Mouse (Mus musculus) activated CD4-positive, CD25-positive, alpha-beta regulatory T cell, adult 9 weeks (primary cell): ENCODE data around the gene Ccdc157. TPM values are rescaled to one million over a fixed set of nuclear protein-coding genes. Genes with fewer than 3 reads are reported as not detected.

ENCODE experiments used
- polyA plus RNA-seq: library from polyadenylated mRNA; unstranded; fragments of 100-300 nt; shearing (Covaris generic); gene quantifications from one replicate; pipeline ENCODE4 v1.2.1, GENCODE M21; 2017

Gene Ccdc157
- polyA plus RNA-seq: 7.1 TPM

DNA sequence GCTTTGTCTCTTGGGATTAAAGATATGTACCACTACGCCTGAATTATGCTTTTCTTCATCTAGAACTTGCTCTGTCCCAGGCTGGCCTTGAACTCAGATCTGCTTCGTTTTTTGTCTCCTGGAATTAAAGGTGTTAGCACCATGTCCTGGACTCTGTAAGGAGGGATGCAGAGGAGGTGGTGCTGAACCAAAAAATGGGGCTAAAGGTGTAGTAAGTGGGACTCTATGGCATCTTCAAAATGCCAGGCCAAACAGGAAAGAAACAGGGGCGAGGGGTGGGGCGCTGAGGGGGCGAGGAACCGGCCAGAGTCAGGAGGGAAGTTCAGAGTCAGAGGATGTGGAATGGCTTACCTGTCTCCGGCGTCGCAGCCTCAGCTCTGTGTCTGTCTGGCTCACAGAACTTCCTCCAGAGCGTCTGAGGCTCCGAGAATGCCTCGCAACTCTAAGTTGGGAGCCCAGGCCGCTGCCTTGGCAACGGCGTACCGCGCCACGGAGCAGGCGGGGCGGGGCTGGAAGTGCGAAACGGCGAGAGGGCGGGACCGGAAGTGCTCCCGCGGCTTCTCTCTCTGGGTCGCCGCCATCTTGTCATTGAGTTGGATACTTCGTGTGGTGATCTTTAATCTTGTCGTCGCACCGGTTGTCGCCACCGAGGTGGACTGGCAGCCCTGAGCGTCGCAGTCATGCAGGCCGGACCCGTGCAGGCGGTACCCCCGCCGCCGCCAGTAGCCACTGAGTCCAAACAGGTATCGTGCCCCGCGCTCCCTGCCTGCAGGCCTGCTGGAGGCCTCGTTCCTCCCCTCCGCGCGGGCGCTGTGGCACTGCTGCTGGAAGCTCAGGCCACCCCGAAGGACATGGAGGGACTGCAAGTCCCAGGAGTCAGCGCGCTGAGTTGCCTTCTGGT, at the start of gene Ccdc157, which contains the start of gene Sf3a1:
TSS of gene Ccdc157 (minus strand) at position 486 of the 901 bp plus-strand sequence.
TSS of gene Sf3a1 (plus strand) at position 543 of the 901 bp plus-strand sequence.

DNA sequence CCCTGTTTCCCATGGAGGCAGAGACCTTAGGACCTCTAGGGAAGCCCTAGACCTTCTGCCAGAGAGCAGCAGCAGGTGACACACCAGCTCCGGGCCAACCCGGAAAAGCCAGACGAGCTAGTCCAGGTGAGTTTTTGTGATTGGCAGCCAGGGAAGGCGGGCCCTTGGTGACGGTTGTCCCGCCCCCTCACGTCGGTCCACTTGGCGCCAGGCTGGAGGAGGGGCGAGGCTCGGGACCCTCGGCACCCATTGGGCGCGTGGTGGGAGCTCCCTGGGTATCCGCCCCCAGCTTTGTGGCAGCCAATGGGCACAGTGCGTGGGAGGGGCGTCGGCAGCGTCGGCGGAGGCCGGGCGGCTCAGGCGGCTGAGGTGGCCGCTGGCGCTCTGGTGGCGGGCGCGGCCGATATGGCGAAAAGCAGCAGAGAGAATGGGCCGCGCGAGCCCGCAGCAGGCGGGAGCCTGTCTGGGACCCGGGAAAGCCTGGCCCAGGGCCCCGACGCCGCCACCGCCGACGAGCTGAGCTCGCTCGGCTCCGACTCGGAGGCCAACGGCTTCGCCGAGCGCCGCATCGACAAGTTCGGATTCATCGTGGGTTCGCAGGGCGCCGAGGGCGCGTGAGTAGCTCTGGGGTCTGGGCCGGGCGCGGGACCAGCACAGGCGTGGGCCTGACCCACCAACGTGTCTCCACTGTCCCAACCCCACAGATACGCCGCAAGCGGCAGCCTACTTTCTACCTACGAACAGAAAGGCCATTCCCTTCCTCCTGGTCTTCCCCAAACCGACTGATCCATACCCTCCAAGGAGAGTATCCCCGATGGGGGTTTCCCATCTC, 26.6 kb upstream of the Ccdc157 start, which contains the start of gene Tbc1d10a:
TSS of gene Tbc1d10a (plus strand) at position 304 of the 832 bp plus-strand sequence.

DNA sequence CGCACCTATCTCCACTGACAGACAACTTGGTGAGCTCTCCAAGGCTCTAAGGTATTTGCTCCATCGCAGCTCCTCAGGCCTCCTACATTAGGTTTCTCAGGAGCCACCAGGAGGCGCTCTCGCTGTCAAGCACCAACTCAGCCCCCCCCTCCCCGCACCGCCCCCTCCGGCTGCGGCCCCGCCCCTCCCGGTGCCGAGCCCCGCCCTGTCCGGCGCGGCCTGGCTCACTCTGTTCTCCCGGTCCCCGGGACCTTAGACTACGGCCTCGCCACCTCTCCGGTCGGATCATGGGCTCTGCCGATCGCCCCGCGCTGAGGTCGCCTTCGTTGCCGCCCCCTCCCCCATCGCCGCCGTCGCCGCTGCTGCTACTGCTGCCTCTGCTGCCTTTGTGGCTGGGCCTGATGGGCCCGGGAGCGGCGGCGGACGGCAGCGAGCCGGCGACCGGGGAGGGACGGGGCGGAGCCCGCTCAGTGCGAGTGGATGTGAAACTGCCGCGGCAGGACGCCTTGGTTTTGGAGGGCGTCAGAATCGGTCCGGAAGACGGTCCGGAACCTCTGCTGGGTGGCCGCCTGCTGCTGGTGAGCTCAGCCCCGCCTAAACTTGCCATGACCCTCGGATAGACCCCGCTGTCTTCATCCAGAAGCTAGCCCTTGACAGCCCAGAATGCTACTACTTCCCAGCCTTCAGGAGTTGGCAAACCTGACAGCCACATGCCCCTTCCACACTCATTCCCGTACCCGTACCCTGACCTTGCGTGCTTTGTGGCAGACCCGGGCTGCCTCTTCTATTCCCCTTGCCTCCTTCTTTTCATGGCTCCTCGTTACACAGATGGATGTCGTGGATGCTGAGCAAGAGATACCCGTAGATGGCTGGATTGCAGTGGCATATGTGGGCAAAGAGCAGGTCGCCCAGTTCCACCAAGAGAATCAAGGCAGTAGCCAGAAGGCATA, 24.8 kb downstream of the Ccdc157 start, which contains the start of gene Rnf215:
TSS of gene Rnf215 (plus strand) at position 217 of the 950 bp plus-strand sequence.

DNA sequence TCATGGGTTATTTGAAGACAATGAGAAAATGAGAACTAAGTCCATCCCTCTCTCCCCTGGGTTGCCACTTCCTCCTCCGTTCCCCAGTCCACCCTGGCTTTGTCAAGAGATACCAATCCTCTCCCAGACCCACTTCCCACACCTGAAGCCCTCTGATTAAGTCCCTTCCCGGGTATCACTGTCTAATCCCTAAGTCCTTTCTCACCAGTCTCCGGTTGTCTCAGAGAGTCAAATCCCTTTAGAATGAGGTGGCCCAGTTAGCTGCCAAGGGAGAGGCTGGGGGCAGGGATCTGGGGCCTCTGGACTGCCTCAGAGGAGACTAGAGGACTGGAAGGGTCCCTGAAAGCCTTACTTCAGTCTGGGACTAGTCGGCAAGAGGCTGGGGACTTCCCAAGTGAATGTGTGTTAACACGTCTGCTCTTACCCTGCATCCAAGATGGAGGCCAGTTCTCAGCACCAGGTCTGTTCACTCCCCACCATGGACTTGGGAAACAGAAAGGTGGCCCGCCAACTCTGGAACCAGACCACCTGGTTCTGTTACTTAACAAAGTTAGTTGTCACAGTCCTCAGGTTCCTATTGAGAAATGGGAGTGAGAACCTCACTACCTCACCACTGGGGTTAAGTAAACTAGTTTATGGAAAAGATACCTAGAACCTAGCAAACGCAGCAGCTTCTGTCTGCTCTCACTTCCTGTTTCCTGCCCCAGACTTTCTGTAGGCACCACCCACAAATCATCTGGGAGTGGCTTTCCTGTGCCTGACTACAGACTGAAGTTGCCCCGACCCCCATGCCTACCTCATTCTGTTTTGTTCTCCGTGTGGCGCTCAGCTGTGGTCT, 37.1 kb downstream of the Ccdc157 start, which contains the start of gene Sec14l2:
TSS of gene Sec14l2 (minus strand) at position 674 of the 838 bp plus-strand sequence.

DNA sequence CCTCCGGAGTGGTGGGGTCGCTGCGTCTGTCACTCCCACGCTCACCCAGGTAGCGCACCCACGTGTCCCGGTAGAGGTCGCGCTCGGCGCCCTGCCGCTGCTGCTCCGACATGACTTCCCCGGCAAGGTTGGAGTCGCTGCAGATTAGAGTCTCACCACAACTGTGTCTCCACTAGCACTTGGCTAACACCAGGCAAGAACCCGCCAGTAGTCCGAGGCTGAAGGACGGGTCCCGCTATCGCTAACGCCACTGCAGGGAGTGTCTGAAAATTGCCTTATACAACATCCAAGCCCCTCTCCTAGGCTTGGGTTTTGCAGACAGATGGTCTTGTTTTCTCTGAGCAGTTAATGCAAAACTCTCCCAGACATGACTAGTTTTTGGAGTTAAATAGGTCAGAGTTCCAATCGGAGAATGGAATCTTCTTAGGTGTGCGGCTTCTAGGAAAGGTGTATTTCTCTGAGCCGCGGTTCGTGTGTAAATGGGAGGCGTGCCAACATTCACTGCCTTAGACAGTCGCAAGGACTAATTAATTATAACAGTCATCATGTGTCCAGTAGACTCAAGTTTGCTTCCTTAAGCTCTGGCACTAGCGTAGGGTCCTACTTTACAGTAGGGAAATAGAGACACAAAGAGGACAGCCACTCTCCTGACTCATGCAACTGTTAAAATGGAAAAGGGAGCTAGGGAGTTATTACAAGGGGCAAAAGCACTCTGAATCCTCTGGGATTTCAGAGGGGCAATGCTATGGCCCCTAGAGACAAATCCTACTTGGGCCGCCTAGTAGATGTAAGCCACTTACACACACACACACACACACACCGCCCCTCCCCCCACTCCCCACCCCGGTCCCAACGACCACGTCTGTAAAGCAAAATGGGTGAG, 64.7 kb downstream of the Ccdc157 start, which contains the start of gene Mtfp1:
TSS of gene Mtfp1 (minus strand) at position 275 of the 883 bp plus-strand sequence.

Other genes starting within 250 kb of the Ccdc157 start
- gene Slc35e4, start 245.6 kb downstream of the Ccdc157 start, polyA plus RNA-seq: 2.8 TPM
- 35.5 TPM for gene Tcn2, start 228.1 kb downstream of the Ccdc157 start, polyA plus RNA-seq
- gene Pes1, start 196.3 kb downstream of the Ccdc157 start, polyA plus RNA-seq: 88.8 TPM
- gene 4930556J24Rik, start 183.5 kb downstream of the Ccdc157 start, polyA plus RNA-seq: not detected
- 0.45 TPM for gene Gal3st1, start 176.7 kb downstream of the Ccdc157 start, polyA plus RNA-seq
- gene Sec14l4, start 128.8 kb downstream of the Ccdc157 start, polyA plus RNA-seq: not detected
- gene Sec14l3, start 95.5 kb downstream of the Ccdc157 start, polyA plus RNA-seq: not detected
- 3.2 TPM for gene Mtfp1, start 64.8 kb downstream of the Ccdc157 start, polyA plus RNA-seq
- gene Sec14l2, start 36.9 kb downstream of the Ccdc157 start, polyA plus RNA-seq: 1.5 TPM
- 17.0 TPM for gene Rnf215, start 25.1 kb downstream of the Ccdc157 start, polyA plus RNA-seq
- 102 TPM for gene Sf3a1, start 57 bp upstream of the Ccdc157 start, polyA plus RNA-seq
- 40.4 TPM for gene Tbc1d10a, start 26.5 kb upstream of the Ccdc157 start, polyA plus RNA-seq
- gene Castor1, start 57.9 kb upstream of the Ccdc157 start, polyA plus RNA-seq: 45.9 TPM
- gene Osm, start 76.1 kb upstream of the Ccdc157 start, polyA plus RNA-seq: 30.1 TPM
- gene Lif, start 97.3 kb upstream of the Ccdc157 start, polyA plus RNA-seq: 4.2 TPM